Mouse (Mus musculus) liver, postnatal 0 days (tissue): Measurements from ENCODE around the gene Grem2.

Experiments used
- CTCF ChIP-seq: sonication (generic); IDR thresholded peaks from 2 replicates; pipeline ENCODE4 v1.5.1; 2016; ENCODE audit warnings: antibody characterized with exemption, low read depth
- EP300 ChIP-seq: IDR thresholded peaks from 2 replicates; pipeline ENCODE4 v1.6.1; 2016; ENCODE audit warnings: antibody characterized with exemption, low read depth, mild to moderate bottlenecking

GRCm38 (mm10) chr1:174909834-174910233 lies 11.8 kb downstream of the Grem2 start:
- no peak for TF ChIP-seq EP300
- no peak for TF ChIP-seq CTCF
